9 mouse cellular contexts compared by ENCODE assay signal in genomic region chr2:74698201-74699052, GRCm38 (mm10). TPM values are rescaled to one million over a fixed set of nuclear protein-coding genes. Genes with fewer than 3 reads are reported as not detected.
DNase-seq lines count a peak whose midpoint lies in the region; ATAC-seq and TF ChIP-seq lines count a peak whose summit lies in the region.
"Had no signal": no experiment of that assay in that cellular context is flagged by ENCODE, and none has a peak within 500 bp of the region (broad histone marks: within the 10 kb centered on the region; RNA-seq: fewer than 3 reads in every experiment).

No protein-coding gene starts in this region.

- in situ Hi-C loops in ES-E14 (cut with MboI; ENCODE audit: low sequenced_read_pairs in 2 of 2, unreplicated experiment in 2 of 2): loop anchor here in 1 of 2 experiments (25.0 kb wide), 1 partner anchor 889 kb away; no protein-coding TSS in a partner anchor

- H3K36me3 ChIP-seq in ES-E14 (ENCODE audit: control insufficient read depth, insufficient read depth, low read length, poor library complexity, severe bottlenecking): no peaks in the 10 kb centered on the region
- H3K36me3 ChIP-seq in neural tube, embryonic 15.5 days: no peaks in the 10 kb centered on the region

- no peak overlapping the region for H3K9ac ChIP-seq in ES-E14 (ENCODE audit: insufficient read depth, low read depth, low read length, poor library complexity, severe bottlenecking)
- H3K9ac ChIP-seq in neural tube, embryonic 15.5 days (replicated peaks): peak overlapping the region; percentile 63

- no peaks in the 10 kb centered on the region for H3K9me3 ChIP-seq in ES-E14 (ENCODE audit: control insufficient read depth, insufficient read depth, low read depth, low read length)
- H3K9me3 ChIP-seq in neural tube, embryonic 15.5 days (replicated peaks): no peaks in the 10 kb centered on the region

- peak; percentile 64 to 86 for DNase-seq in adrenal gland, adult (ENCODE audit: inconsistent age in 2 of 2, low spot score in 1 of 2)
- DNase-seq in adrenal gland, adult 8-10 months: no peak
- DNase-seq in ES-E14 (ENCODE audit: low read depth, low spot score): no peak
- DNase-seq in forelimb bud, embryonic 11.5 days (ENCODE audit: low read depth, low spot score): peak; percentile 77
- peak; percentile 48 to 74 for DNase-seq in kidney, postnatal 25 days
- no peak for DNase-seq in right cerebral cortex, postnatal 14 days

- WGBS in neural tube, embryonic 15.5 days: under 1% methylated on average over 79 of the region's 86 CpGs

- peak; percentile 34; the same call in 1 of the 2 replicates for ATAC-seq in neural tube, embryonic 15.5 days (ENCODE audit: low FRiP score)
- no peak for ATAC-seq in cerebellum, adult (ENCODE audit: insufficient number of reproducible peaks, low FRiP score, low TSS enrichment)

- H3K27ac ChIP-seq in ES-E14 (ENCODE audit: insufficient read depth, low read depth, low read length, poor library complexity, severe bottlenecking): no peak overlapping the region
- H3K27ac ChIP-seq in neural tube, embryonic 15.5 days (replicated peaks): peak overlapping the region; percentile 89

- peaks cover 0 to 2% of the 10 kb centered on the region in 2 experiments; a peak in 1 of 4 replicates for H3K4me1 ChIP-seq in ES-E14 (ENCODE audit: control insufficient read depth in 2 of 2, insufficient read depth in 2 of 2, low read length in 2 of 2, poor library complexity in 1 of 2)
- H3K4me1 ChIP-seq in neural tube, embryonic 15.5 days: peaks cover 42% of the 10 kb centered on the region

- H3K4me3 ChIP-seq in ES-E14 (ENCODE audit: insufficient read depth in 1 of 2, low read depth in 1 of 2, low read length in 2 of 2, poor library complexity in 1 of 2, severe bottlenecking in 1 of 2): peak overlapping the region; percentile 27 to 46; a peak in 3 of 4 replicates
- H3K4me3 ChIP-seq in neural tube, embryonic 15.5 days (replicated peaks): peak overlapping the region; percentile 50

- H3K4me2 ChIP-seq in neural tube, embryonic 15.5 days: peak overlapping the region; percentile 68

- H3K27me3 ChIP-seq in neural tube, embryonic 15.5 days (replicated peaks): peaks cover 33% of the 10 kb centered on the region

TF ChIP-seq in ES-E14, 5 proteins besides CTCF, POLR2A, EP300 and RAD21:
- no peak for TF ChIP-seq MAFK (IDR thresholded peaks at IDR 0.05; ENCODE audit: insufficient read depth, low read depth, low read length)
- no peak for TF ChIP-seq ZC3H11A (IDR thresholded peaks at IDR 0.05; ENCODE audit: borderline replicate concordance, low read depth, low read length)

RNA-seq across cellular contexts. Expression of gene Hoxd9, which starts 0.9 kb away (rescaled TPM):
- 1 to 10 TPM; 6.5 to 9.2 (median 7.0) TPM for total RNA-seq in adrenal gland, adult 8-10 months (2022)
- total RNA-seq in ES-E14 (2012; rRNA removed): 0.37 and 0.76 TPM in 2 replicates
- 20.0 and 21.3 TPM in 2 replicates for polyA plus RNA-seq in neural tube, embryonic 15.5 days (2015; fragmentation: Nextera tagmentation; extraction: Ambion mirVana)
- total RNA-seq: common myeloid progenitor, adult 5-6 weeks had no signal

RNA-seq across cellular contexts. Expression of gene Hoxd8, which starts 6.0 kb away (rescaled TPM):
- 10 to 100 TPM; 33.3 to 45.8 (median 36.6) TPM for total RNA-seq in adrenal gland, adult 8-10 months (2022)
- 0.63 and 1.2 TPM in 2 replicates for total RNA-seq in ES-E14 (2012; rRNA removed)
- polyA plus RNA-seq in neural tube, embryonic 15.5 days (2015; fragmentation: Nextera tagmentation; extraction: Ambion mirVana): 12.4 and 12.5 TPM in 2 replicates
- total RNA-seq: common myeloid progenitor, adult 5-6 weeks had no signal

RNA-seq across cellular contexts. Expression of gene Hoxd10, which starts 6.7 kb away (rescaled TPM):
- total RNA-seq in adrenal gland, adult 8-10 months (2022): not detected
- total RNA-seq in ES-E14 (2012; rRNA removed): 0.40 TPM in 1 of 2 replicates, not detected in the other
- 61.8 and 83.6 TPM in 2 replicates for polyA plus RNA-seq in neural tube, embryonic 15.5 days (2015; fragmentation: Nextera tagmentation; extraction: Ambion mirVana)
- total RNA-seq: common myeloid progenitor, adult 5-6 weeks had no signal

RNA-seq across cellular contexts. Expression of gene Hoxd3, which starts 13.3 kb away (rescaled TPM):
- total RNA-seq in adrenal gland, adult 8-10 months (2022): 1 to 10 TPM in 3 of 4 experiments, under 1 TPM in 1; 0.73 to 1.9 (median 1.5) TPM
- total RNA-seq in ES-E14 (2012; rRNA removed): 0.40 TPM in 1 of 2 replicates, not detected in the other
- 14.5 and 29.1 TPM in 2 replicates for polyA plus RNA-seq in neural tube, embryonic 15.5 days (2015; fragmentation: Nextera tagmentation; extraction: Ambion mirVana)
- total RNA-seq: common myeloid progenitor, adult 5-6 weeks had no signal

RNA-seq across cellular contexts. Expression of gene Hoxd4, which starts 13.3 kb away (rescaled TPM):
- total RNA-seq in adrenal gland, adult 8-10 months (2022): 10 to 100 TPM; 16.8 to 37.2 (median 31.3) TPM
- 0.16 and 0.94 TPM in 2 replicates for total RNA-seq in ES-E14 (2012; rRNA removed)
- polyA plus RNA-seq in neural tube, embryonic 15.5 days (2015; fragmentation: Nextera tagmentation; extraction: Ambion mirVana): 4.3 and 4.5 TPM in 2 replicates
- total RNA-seq: common myeloid progenitor, adult 5-6 weeks had no signal

Comparison
In these comparisons a context has a peak if more than half of its experiments do, and no peak if none do; other contexts are left out.
1. DNase-seq: peak in adrenal gland, adult (2 of 2), forelimb bud, embryonic 11.5 days (single experiment) and kidney, postnatal 25 days (2 of 2); none in adrenal gland, adult 8-10 months (single experiment), ES-E14 (single experiment) and right cerebral cortex, postnatal 14 days (single experiment).
2. RNA of gene Hoxd8, which starts 6.0 kb away (total RNA-seq): 33.3 to 45.8 TPM in adrenal gland, adult 8-10 months; 0.63 to 1.2 TPM in ES-E14; every median in the first group is over 10 times any median in the second.